Mouse (Mus musculus) liver, embryonic 14.5 days (tissue): ENCODE measurements around the gene Tll1. TPM values are rescaled to one million over a fixed set of nuclear protein-coding genes. Genes with fewer than 3 reads are reported as not detected.
A peak's percentile ranks its signal among the peaks of the same experiment; 100 is the strongest.

Source experiments
- ATAC-seq: fragments of 200-750 bp; cut with Nextera tagmentation; 2 replicates; pipeline ENCODE4 v1.8.0; 2017; ENCODE audit warnings: moderate number of reproducible peaks, mild to moderate bottlenecking, moderate library complexity; ENCODE audit not compliant: insufficient read depth
- DNase-seq, 3 experiments: peaks; one replicate each; pipeline ENCODE4 v3.0.0-alpha.2; 2012 to 2013; ENCODE audit warnings: low read depth in 3 of 3, low spot score in 3 of 3
- H3K27ac ChIP-seq: fragments of 300-500 bp; sonication (generic); 2 replicates; pipeline ENCODE4 v1.5.1; 2014; ENCODE audit warnings: moderate library complexity, mild to moderate bottlenecking, control low read depth, inconsistent platforms
- H3K27me3 ChIP-seq: fragments of 300-500 bp; sonication (generic); 2 replicates; pipeline ENCODE4 v1.6.1; 2014; ENCODE audit warnings: mild to moderate bottlenecking, low read length, moderate library complexity; ENCODE audit not compliant: control insufficient read depth, insufficient read depth
- H3K36me3 ChIP-seq: fragments of 300-500 bp; sonication (generic); replicated peaks from 2 replicates; pipeline ENCODE4 v1.6.1; 2014; ENCODE audit warnings: low read depth; ENCODE audit not compliant: control insufficient read depth, insufficient read depth
- H3K4me1 ChIP-seq, 2 experiments: fragments of 200-500 bp in 1 of 2; fragments of 300-500 bp in 1 of 2; sonication (generic) in 1 of 2; replicated peaks; 2 replicates each; pipeline ENCODE4 v1.6.1; 2012 to 2014; ENCODE audit warnings: antibody characterized with exemption in 1 of 2, inconsistent platforms in 1 of 2, low read length in 1 of 2; ENCODE audit not compliant: control insufficient read depth in 2 of 2, insufficient read depth in 2 of 2
- H3K4me2 ChIP-seq: fragments of 300-500 bp; sonication (generic); 2 replicates; pipeline ENCODE4 v1.6.1; 2014; ENCODE audit warnings: low read depth, mild to moderate bottlenecking, control low read depth, moderate library complexity
- H3K4me3 ChIP-seq, 2 experiments: fragments of 200-500 bp in 1 of 2; fragments of 300-500 bp in 1 of 2; sonication (generic) in 1 of 2; 2 replicates each; pipeline ENCODE4 v1.5.1; 2012 to 2014; ENCODE audit warnings: low read depth in 2 of 2, low read length in 2 of 2, mild to moderate bottlenecking in 2 of 2, control low read depth in 1 of 2, inconsistent platforms in 1 of 2, moderate library complexity in 1 of 2; ENCODE audit not compliant: insufficient read depth in 1 of 2
- H3K9ac ChIP-seq: fragments of 300-500 bp; sonication (generic); replicated peaks from 2 replicates; pipeline ENCODE4 v1.6.1; 2014; ENCODE audit warnings: mild to moderate bottlenecking, control low read depth, moderate library complexity
- H3K9me3 ChIP-seq: fragments of 300-500 bp; sonication (generic); 2 replicates; pipeline ENCODE4 v1.6.1; 2016; ENCODE audit warnings: low read length, mixed read lengths; ENCODE audit not compliant: control insufficient read depth
- CTCF ChIP-seq: IDR thresholded peaks from 2 replicates; pipeline ENCODE4 v1.5.1; 2016; ENCODE audit warnings: antibody characterized with exemption, low read depth, control low read depth
- EP300 ChIP-seq: IDR thresholded peaks from 2 replicates; pipeline ENCODE4 v1.6.1; 2016; ENCODE audit warnings: antibody characterized with exemption, low read depth
- WGBS: fragments of 180-500 bp; shearing (Covaris S2); extraction: QIAGEN DNeasy Blood & Tissue Kit; methylation state at CpG from one replicate; pipeline ENCODE4 v1.1.7; 2014; ENCODE audit not compliant: insufficient replicate concordance; 5-methylcytosine and 5-hydroxymethylcytosine counted together
- polyA plus RNA-seq, 2 experiments: library from polyadenylated mRNA; depleted of rRNA in 1 of 2; stranded (reverse) in 1 of 2; unstranded in 1 of 2; fragments of >200 nt; fragmentation: Nextera tagmentation in 1 of 2; extraction: Ambion mirVana in 1 of 2; gene quantifications; 2 replicates each; pipeline versions ENCODE4 v1.2.1 to v1.2.3; 2012 to 2014

Gene Tll1
- polyA plus RNA-seq, 2 experiments = 0.01 TPM; not detected in 1

GRCm38 (mm10) chr8:64215374-64215773 is 9.3 kb upstream of the Tll1 start:
- no peak overlapping the region for H3K9ac ChIP-seq
- H3K4me2 ChIP-seq = no peak overlapping the region
- no peaks in the 10 kb centered on the region for H3K4me1 ChIP-seq
- DNase-seq (no peak), ATAC-seq (no peak)
- no peaks in the 10 kb centered on the region for H3K36me3 ChIP-seq
- H3K4me3 ChIP-seq = no peak overlapping the region
- H3K27me3 ChIP-seq = no peaks in the 10 kb centered on the region
- TF ChIP-seq CTCF = no peak
- WGBS = 33% methylated on average over 6 of the region's 6 CpGs
- no peak overlapping the region for H3K27ac ChIP-seq
- no peaks in the 10 kb centered on the region for H3K9me3 ChIP-seq

DNA sequence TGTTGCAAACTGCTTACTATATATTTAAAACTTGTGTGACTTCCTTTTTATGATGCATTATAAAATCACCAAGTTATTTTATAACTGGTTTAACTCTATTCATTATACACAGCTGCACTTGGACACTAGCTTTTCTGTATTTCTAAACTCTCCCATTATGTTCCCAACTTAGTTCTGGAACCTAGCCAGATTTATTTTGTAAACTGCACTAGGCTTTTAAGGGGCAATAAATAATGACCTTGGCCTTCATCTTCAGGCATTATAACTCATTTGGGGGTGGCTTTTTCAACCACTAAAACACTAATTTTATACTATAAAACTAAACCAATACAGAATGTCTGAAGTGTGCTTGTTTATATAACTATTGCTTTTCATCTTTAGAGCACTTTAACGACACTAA is 8.8 kb upstream of the Tll1 start:
- Histone ChIP-seq H3K27me3 (no peaks in the 10 kb centered on the region), H3K27ac (no peak overlapping the region), H3K4me3 (no peak overlapping the region), H3K4me1 (no peaks in the 10 kb centered on the region), H3K9me3 (no peaks in the 10 kb centered on the region), H3K9ac (no peak overlapping the region), H3K36me3 (no peaks in the 10 kb centered on the region), H3K4me2 (no peak overlapping the region)
- TF ChIP-seq EP300 (no peak), CTCF (no peak)
- WGBS = 68% methylated on average over 1 of the region's 1 CpGs
- ATAC-seq (no peak), DNase-seq (no peak)

DNA sequence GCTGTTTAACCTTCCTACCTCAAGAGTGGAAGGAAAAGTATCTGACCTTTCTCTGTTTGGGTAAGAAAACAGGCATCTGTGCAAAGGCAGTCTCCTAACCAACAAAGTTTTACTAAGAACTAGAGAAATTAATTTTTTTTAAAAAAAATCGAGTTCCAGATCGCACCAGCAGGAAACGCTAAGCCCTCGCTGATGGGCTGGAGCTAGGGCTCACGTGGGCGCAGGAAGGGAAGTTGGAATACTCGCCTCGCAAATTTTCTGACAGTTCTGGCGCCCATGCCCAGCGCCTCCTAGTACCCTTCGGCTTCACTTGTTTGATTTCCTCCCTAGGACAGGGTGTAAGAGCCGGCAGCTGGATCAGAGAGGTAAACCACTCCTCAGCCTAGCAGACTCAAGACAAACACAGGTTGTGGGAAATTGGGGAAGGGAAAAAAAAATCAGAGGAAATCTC is 365 bp upstream of the Tll1 start:
- Histone ChIP-seq H3K36me3 (no peaks in the 10 kb centered on the region), H3K4me1 (no peaks in the 10 kb centered on the region), H3K27ac (no peak overlapping the region), H3K9ac (no peak overlapping the region), H3K4me3 (peak overlapping the region in 1 of 2 experiments; percentile 34; a peak in 2 of 4 replicates), H3K4me2 (peak overlapping the region; percentile 61), H3K27me3 (peaks cover 32% of the 10 kb centered on the region), H3K9me3 (no peaks in the 10 kb centered on the region)
- ATAC-seq (no peak), DNase-seq (no peak)
- 0% methylated on average over 12 of the region's 12 CpGs for WGBS
- TF ChIP-seq EP300 (no peak), CTCF (no peak)

GRCm38 (mm10) chr8:64205321-64206023 is 599 bp downstream of the Tll1 start:
- H3K4me2 ChIP-seq = peak overlapping the region; percentile 61
- no peak overlapping the region for H3K9ac ChIP-seq
- no peaks in the 10 kb centered on the region for H3K9me3 ChIP-seq
- ATAC-seq (no peak), DNase-seq (no peak)
- no peaks in the 10 kb centered on the region for H3K36me3 ChIP-seq
- H3K27me3 ChIP-seq = peaks cover 32% of the 10 kb centered on the region
- WGBS = under 1% methylated on average over 58 of the region's 61 CpGs
- H3K4me1 ChIP-seq = no peaks in the 10 kb centered on the region
- H3K27ac ChIP-seq = no peak overlapping the region
- peak overlapping the region; percentile 30 to 34; a peak in 3 of 4 replicates for H3K4me3 ChIP-seq
- TF ChIP-seq CTCF (no peak), EP300 (no peak)

DNA sequence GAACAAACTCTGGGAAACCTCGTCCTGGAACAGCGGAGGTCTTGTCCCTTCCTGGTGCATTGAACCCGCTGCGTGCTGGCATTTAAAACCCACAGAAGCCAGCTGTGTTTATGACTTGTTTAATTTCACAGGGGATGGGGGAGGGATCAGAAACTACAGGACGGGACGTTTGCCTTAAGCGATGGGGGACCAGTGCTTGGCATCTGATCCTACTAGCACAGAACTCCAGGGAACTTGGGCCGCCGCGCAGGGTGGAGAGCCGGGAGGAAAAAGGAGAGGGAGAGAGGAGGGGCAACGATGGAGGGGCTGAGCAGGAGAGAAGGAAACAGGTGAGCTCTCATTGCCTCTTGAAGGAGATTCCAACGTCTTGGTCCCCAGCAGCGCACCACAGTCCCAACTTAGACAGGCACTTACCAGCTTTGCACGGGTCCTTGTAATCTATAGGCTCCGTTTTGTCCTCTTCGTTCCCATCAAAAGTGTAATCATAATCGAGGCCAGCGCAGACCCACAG is 1.2 kb downstream of the Tll1 start:
- Histone ChIP-seq H3K9ac (no peak overlapping the region), H3K4me1 (no peaks in the 10 kb centered on the region), H3K36me3 (no peaks in the 10 kb centered on the region), H3K27ac (no peak overlapping the region), H3K4me2 (peak overlapping the region; percentile 61), H3K9me3 (no peaks in the 10 kb centered on the region), H3K27me3 (peaks cover 32% of the 10 kb centered on the region), H3K4me3 (peak overlapping the region; percentile 30 to 34; a peak in 2 of 4 replicates)
- no peak for DNase-seq
- ATAC-seq = no peak
- under 1% methylated on average over 19 of the region's 19 CpGs for WGBS
- no peak for TF ChIP-seq CTCF
- TF ChIP-seq EP300 = no peak
